Mouse (Mus musculus): ENCODE results near the gene AW011738. TPM values are rescaled to one million over a fixed set of nuclear protein-coding genes. Genes with fewer than 3 reads are reported as not detected.
A peak's percentile ranks its signal among the peaks of the same experiment; 100 is the strongest.

Gene AW011738
- polyA plus RNA-seq, 1 experiment from 2014 or later, result 0.74 TPM

DNA sequence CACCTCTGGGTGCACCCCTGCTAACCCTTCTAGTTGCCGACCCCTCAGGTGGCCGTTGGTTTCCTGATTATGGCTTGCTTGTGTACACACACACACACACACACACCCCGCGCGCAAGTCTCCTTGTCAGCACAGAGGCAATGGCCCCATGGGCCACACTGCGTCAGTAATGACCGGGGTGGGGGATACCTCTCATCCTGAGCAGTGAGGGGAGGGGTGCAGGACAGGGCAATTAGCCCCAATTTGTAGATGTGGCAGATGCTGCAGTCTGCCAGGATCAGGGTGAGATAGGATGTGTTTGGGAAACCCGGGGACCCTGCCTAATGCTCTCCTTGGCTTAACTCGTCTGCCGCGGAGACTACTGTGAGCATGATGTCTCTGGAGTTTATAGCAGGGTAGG is 46.5 kb downstream of the AW011738 start:
- no peak overlapping the region for H3K4me2 ChIP-seq (ENCODE audit: low read depth, low read length)
- WGBS, result 66% methylated on average over 11 of the region's 11 CpGs
- ATAC-seq (ENCODE audit: low read depth), result no peak

DNA sequence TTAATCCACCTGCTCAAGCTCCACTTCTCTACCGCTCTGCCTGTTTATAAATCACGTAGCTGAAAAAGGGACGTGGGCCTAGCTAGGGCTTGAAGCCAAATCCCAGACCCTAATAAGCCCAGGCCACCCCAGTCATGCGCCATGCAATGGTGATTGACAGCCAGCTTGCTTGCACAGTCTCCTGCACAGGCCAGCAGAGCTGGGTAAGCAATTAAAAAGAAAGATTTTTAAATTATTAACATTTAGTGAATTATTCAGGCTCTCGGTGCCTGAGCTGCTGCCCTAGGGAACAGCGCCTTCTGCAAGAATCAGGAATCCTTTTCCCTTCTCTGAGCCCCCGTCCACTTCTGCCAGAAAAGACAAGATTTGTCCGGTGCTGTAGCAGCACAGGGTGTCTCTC is 48.0 kb downstream of the AW011738 start:
- Histone ChIP-seq H3K9ac (ENCODE audit: low read depth, low read length) (no peak overlapping the region), H3K27me3 (replicated peaks; ENCODE audit: control insufficient read depth, insufficient read depth, low read length) (peaks cover 24% of the 10 kb centered on the region), H3K36me3 (ENCODE audit: control insufficient read depth, insufficient read depth, low read length) (peaks cover 32% of the 10 kb centered on the region), H3K4me3 (ENCODE audit: low read depth, low read length) (no peak overlapping the region), H3K4me1 (ENCODE audit: control insufficient read depth, insufficient read depth, low read length) (no peaks in the 10 kb centered on the region), H3K9me3 (ENCODE audit: control insufficient read depth, low read length) (no peaks in the 10 kb centered on the region), H3K4me2 (ENCODE audit: low read depth, low read length) (no peak overlapping the region), H3K27ac (replicated peaks; ENCODE audit: low read depth, low read length) (no peak overlapping the region)
- no peak for DNase-seq (ENCODE audit: low spot score)
- ATAC-seq (ENCODE audit: low read depth), result no peak; the same call in 1 of the 2 replicates
- WGBS, result 67% methylated on average over 8 of the region's 8 CpGs

More for the DNA sequence above, 46.5 kb downstream of the AW011738 start:
- no peaks in the 10 kb centered on the region for H3K4me1 ChIP-seq (ENCODE audit: control insufficient read depth, insufficient read depth, low read length)
- H3K36me3 ChIP-seq (ENCODE audit: control insufficient read depth, insufficient read depth, low read length), result peaks cover 46% of the 10 kb centered on the region
- no peaks in the 10 kb centered on the region for H3K9me3 ChIP-seq (ENCODE audit: control insufficient read depth, low read length)
- peaks cover 12% of the 10 kb centered on the region for H3K27me3 ChIP-seq (replicated peaks; ENCODE audit: control insufficient read depth, insufficient read depth, low read length)
- no peak overlapping the region for H3K9ac ChIP-seq (ENCODE audit: low read depth, low read length)
- no peak overlapping the region for H3K27ac ChIP-seq (replicated peaks; ENCODE audit: low read depth, low read length)
- no peak overlapping the region for H3K4me3 ChIP-seq (ENCODE audit: low read depth, low read length)
- no peak for DNase-seq (ENCODE audit: low spot score)

DNA sequence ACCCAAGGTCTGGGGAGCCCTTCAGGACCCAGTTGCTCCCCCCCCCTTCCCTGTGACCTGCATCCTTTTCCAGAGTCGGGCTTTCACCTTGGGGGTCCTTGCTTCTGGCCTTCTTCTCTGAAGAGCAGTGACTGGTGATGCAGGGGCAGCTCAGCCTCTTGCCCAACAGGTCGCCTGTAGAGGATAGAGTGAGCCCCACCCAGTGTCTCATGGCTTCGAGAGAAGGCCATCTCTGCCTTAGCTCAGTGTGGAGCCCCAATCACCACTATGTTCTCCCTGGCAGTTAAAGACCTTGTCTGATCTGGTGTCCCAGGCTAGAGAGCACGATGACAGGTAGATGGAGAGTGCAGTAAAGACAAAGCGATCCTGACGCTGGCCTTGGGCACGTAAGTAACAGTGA is 49.0 kb downstream of the AW011738 start:
- H3K4me3 ChIP-seq (ENCODE audit: low read depth, low read length), result no peak overlapping the region
- DNase-seq (ENCODE audit: low spot score) (no peak), ATAC-seq (ENCODE audit: low read depth) (no peak)
- H3K4me1 ChIP-seq (ENCODE audit: control insufficient read depth, insufficient read depth, low read length), result no peaks in the 10 kb centered on the region
- H3K27me3 ChIP-seq (replicated peaks; ENCODE audit: control insufficient read depth, insufficient read depth, low read length), result peaks cover 24% of the 10 kb centered on the region
- no peak overlapping the region for H3K4me2 ChIP-seq (ENCODE audit: low read depth, low read length)
- no peaks in the 10 kb centered on the region for H3K9me3 ChIP-seq (ENCODE audit: control insufficient read depth, low read length)
- H3K9ac ChIP-seq (ENCODE audit: low read depth, low read length), result no peak overlapping the region
- 32% methylated on average over 6 of the region's 7 CpGs for whole genome bisulfite sequencing
- peaks cover 22% of the 10 kb centered on the region for H3K36me3 ChIP-seq (ENCODE audit: control insufficient read depth, insufficient read depth, low read length)
- H3K27ac ChIP-seq (replicated peaks; ENCODE audit: low read depth, low read length), result no peak overlapping the region

DNA sequence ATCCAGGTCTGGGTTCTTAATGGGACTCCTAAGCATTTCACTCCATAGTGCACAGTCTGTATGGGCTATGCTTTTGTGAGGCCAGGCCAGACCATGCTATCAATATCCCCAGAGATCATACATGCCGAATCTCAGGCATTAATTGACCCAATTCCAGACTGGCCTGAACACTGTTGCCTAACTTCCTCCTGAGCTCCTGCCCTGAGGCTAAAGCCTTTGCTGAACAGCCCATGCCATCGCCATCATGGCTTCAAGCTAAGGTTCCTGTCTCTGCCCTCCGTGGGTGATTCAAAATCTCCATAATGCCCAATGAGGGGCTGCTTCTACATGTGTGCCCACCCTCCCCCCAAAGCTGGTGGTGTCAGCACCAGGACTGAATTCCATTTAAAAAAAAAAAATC is 49.5 kb downstream of the AW011738 start:
- Histone ChIP-seq H3K36me3 (ENCODE audit: control insufficient read depth, insufficient read depth, low read length) (peaks cover 17% of the 10 kb centered on the region), H3K27ac (replicated peaks; ENCODE audit: low read depth, low read length) (no peak overlapping the region)

DNA sequence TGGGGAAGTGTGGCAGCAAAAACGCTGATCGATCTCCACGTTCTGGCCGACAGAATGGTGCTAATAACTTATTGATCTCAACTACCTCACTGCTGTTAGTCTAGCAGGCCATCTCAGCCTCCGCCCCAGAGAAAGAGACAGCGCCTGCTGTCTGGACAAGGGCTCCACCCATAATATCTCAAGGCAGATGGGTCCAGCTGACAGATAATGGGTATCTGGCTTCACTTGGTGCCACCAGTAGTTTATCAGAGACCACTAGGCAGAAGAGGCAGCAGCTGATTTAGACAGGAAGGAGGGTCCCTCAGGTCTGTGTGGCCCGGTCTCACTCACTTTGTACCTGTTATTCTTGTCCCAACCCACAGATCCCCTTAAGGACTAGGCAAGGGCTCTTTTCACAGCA is 49.9 kb downstream of the AW011738 start:
- no peak for DNase-seq (ENCODE audit: low spot score)
- no peak overlapping the region for H3K4me2 ChIP-seq (ENCODE audit: low read depth, low read length)
- H3K27ac ChIP-seq (replicated peaks; ENCODE audit: low read depth, low read length), result no peak overlapping the region
- 44% methylated on average over 7 of the region's 7 CpGs for WGBS
- no peaks in the 10 kb centered on the region for H3K4me1 ChIP-seq (ENCODE audit: control insufficient read depth, insufficient read depth, low read length)
- H3K36me3 ChIP-seq (ENCODE audit: control insufficient read depth, insufficient read depth, low read length), result peaks cover 13% of the 10 kb centered on the region; the same call in 1 of the 2 replicates
- no peak overlapping the region for H3K9ac ChIP-seq (ENCODE audit: low read depth, low read length)
- peaks cover 24% of the 10 kb centered on the region for H3K27me3 ChIP-seq (replicated peaks; ENCODE audit: control insufficient read depth, insufficient read depth, low read length)
- no peaks in the 10 kb centered on the region for H3K9me3 ChIP-seq (ENCODE audit: control insufficient read depth, low read length)
- ATAC-seq (ENCODE audit: low read depth), result no peak
- no peak overlapping the region for H3K4me3 ChIP-seq (ENCODE audit: low read depth, low read length)

More for the DNA sequence above, 49.5 kb downstream of the AW011738 start:
- no peak for ATAC-seq (ENCODE audit: low read depth)
- Histone ChIP-seq H3K9me3 (ENCODE audit: control insufficient read depth, low read length) (no peaks in the 10 kb centered on the region), H3K4me2 (ENCODE audit: low read depth, low read length) (no peak overlapping the region), H3K4me1 (ENCODE audit: control insufficient read depth, insufficient read depth, low read length) (no peaks in the 10 kb centered on the region), H3K27me3 (replicated peaks; ENCODE audit: control insufficient read depth, insufficient read depth, low read length) (peaks cover 24% of the 10 kb centered on the region), H3K9ac (ENCODE audit: low read depth, low read length) (no peak overlapping the region), H3K4me3 (ENCODE audit: low read depth, low read length) (no peak overlapping the region)
- WGBS, result 41% methylated on average over 3 of the region's 3 CpGs
- no peak for DNase-seq (ENCODE audit: low spot score)

DNA sequence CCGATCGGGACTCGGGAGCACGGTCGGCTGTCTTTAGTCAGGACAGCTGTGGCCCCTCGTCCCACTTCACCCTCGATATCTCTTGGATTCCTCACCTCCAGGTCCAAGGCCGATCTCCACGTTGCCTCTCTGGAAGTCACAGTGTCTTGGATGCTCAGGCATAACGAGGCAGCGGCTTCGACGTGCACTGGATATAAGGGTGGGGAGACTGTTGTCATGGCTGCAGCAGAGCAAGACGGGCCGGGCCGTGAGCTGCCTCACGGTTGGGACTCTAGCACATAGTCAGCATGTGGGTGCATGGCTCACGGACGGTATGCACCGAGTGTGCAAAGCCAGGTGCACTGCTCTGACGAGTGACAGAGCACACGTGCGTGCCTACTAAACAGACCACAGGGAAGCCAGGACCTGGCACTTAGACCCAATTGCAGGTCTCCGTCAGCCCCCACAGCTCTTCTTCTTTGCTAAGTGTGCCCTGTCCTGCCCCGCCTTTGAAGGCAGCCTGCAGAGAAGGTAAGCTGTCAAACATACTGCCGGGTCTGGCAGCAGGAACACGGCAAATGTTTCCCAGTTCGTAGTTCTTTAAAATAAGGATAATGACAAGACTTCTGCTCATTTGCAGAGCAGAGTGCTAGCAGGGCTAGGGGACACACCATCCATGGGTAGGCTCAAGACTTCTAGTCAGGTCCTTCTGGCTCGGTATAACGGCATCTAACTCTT is 51.4 kb downstream of the AW011738 start:
- no peak overlapping the region for H3K27ac ChIP-seq (replicated peaks; ENCODE audit: low read depth, low read length)
- no peak overlapping the region; the same call in 1 of the 2 replicates for H3K9ac ChIP-seq (ENCODE audit: low read depth, low read length)
- peak overlapping the region; percentile 15; the same call in 1 of the 2 replicates for H3K4me3 ChIP-seq (ENCODE audit: low read depth, low read length)
- ATAC-seq (ENCODE audit: low read depth), result peak; percentile 27; the same call in 1 of the 2 replicates
- 1% methylated on average over 27 of the region's 30 CpGs for WGBS
- DNase-seq (ENCODE audit: low spot score), result no peak
- peaks cover 24% of the 10 kb centered on the region for H3K27me3 ChIP-seq (replicated peaks; ENCODE audit: control insufficient read depth, insufficient read depth, low read length)
- H3K4me2 ChIP-seq (ENCODE audit: low read depth, low read length), result peak overlapping the region; percentile 36; the same call in 1 of the 2 replicates
- H3K9me3 ChIP-seq (ENCODE audit: control insufficient read depth, low read length), result no peaks in the 10 kb centered on the region
- H3K36me3 ChIP-seq (ENCODE audit: control insufficient read depth, insufficient read depth, low read length), result no peaks in the 10 kb centered on the region
- no peaks in the 10 kb centered on the region for H3K4me1 ChIP-seq (ENCODE audit: control insufficient read depth, insufficient read depth, low read length)

Small RNAs within 50 kb of the gene (microRNA-seq; reads per million reads assigned to microRNA genes)
- 2.5 reads per million, percentile 11 among the genes with 10 or more reads in this experiment for gene Mir7658 (ENCODE audit: borderline number of aligned reads)

Other genes starting within 250 kb of the AW011738 start
- 49.9 and 52.7 TPM in 2 replicates for gene C1qtnf12, start 241.0 kb upstream of the AW011738 start, polyA plus RNA-seq (2014; fragmentation: Nextera tagmentation; extraction: Ambion mirVana)
- gene B3galt6, start 210.7 kb upstream of the AW011738 start, polyA plus RNA-seq (2014; fragmentation: Nextera tagmentation; extraction: Ambion mirVana), result 14.7 and 17.5 TPM in 2 replicates
- gene Sdf4, start 210.4 kb upstream of the AW011738 start, polyA plus RNA-seq (2014; fragmentation: Nextera tagmentation; extraction: Ambion mirVana), result 164 and 181 TPM in 2 replicates
- 0.25 and 0.42 TPM in 2 replicates for gene Tnfrsf4, start 189.5 kb upstream of the AW011738 start, polyA plus RNA-seq (2014; fragmentation: Nextera tagmentation; extraction: Ambion mirVana)
- gene Tnfrsf18, start 177.1 kb upstream of the AW011738 start, polyA plus RNA-seq (2014; fragmentation: Nextera tagmentation; extraction: Ambion mirVana), result 2.7 and 3.1 TPM in 2 replicates
- gene Ttll10, start 143.9 kb upstream of the AW011738 start, polyA plus RNA-seq (2014; fragmentation: Nextera tagmentation; extraction: Ambion mirVana), result 1.2 and 2.8 TPM in 2 replicates
- 26.6 and 30.9 TPM in 2 replicates for gene 9430015G10Rik, start 93.3 kb upstream of the AW011738 start, polyA plus RNA-seq (2014; fragmentation: Nextera tagmentation; extraction: Ambion mirVana)
- 0.31 and 0.45 TPM in 2 replicates for gene Rnf223, start 72.8 kb upstream of the AW011738 start, polyA plus RNA-seq (2014; fragmentation: Nextera tagmentation; extraction: Ambion mirVana)
- gene Agrn, start 5.8 kb upstream of the AW011738 start, polyA plus RNA-seq (2014; fragmentation: Nextera tagmentation; extraction: Ambion mirVana), result 68.4 and 79.1 TPM in 2 replicates
- gene Isg15, start 2.5 kb upstream of the AW011738 start, polyA plus RNA-seq (2014; fragmentation: Nextera tagmentation; extraction: Ambion mirVana), result 0.67 and 1.2 TPM in 2 replicates
- 1.5 and 2.2 TPM in 2 replicates for gene Perm1, start 12.6 kb downstream of the AW011738 start, polyA plus RNA-seq (2014; fragmentation: Nextera tagmentation; extraction: Ambion mirVana)
- gene Plekhn1, start 31.6 kb downstream of the AW011738 start, polyA plus RNA-seq (2014; fragmentation: Nextera tagmentation; extraction: Ambion mirVana), result 23.9 and 25.8 TPM in 2 replicates
- gene Noc2l, start 32.7 kb downstream of the AW011738 start, polyA plus RNA-seq (2014; fragmentation: Nextera tagmentation; extraction: Ambion mirVana), result 56.5 and 59.5 TPM in 2 replicates
- gene Samd11, start 52.4 kb downstream of the AW011738 start, polyA plus RNA-seq (2014; fragmentation: Nextera tagmentation; extraction: Ambion mirVana), result 0.35 and 0.56 TPM in 2 replicates
- gene Vmn2r-ps159, start 127.8 kb downstream of the AW011738 start, polyA plus RNA-seq (2014; fragmentation: Nextera tagmentation; extraction: Ambion mirVana), result not detected in 2 replicates